Mouse (Mus musculus) liver, embryonic 16.5 days (tissue): ENCODE measurements around the gene Olfr394. TPM values are rescaled to one million over a fixed set of nuclear protein-coding genes. Genes with fewer than 3 reads are reported as not detected.
"Not testable (repeated sequence)": the region's sequence is repeated elsewhere in the genome, so short reads cannot be mapped to it uniquely, and the experiment has no call there.

Experiments used
- ATAC-seq: fragments of 200-750 bp; cut with Nextera tagmentation; 2 replicates; pipeline ENCODE4 v1.8.0; 2017; ENCODE audit warnings: low read depth, mild to moderate bottlenecking, moderate number of reproducible peaks, moderate library complexity
- H3K27ac ChIP-seq: fragments of 300-500 bp; sonication (generic); 2 replicates; pipeline ENCODE4 v1.5.1; 2014; ENCODE audit warnings: mild to moderate bottlenecking, low read length
- H3K27me3 ChIP-seq: fragments of 300-500 bp; sonication (generic); 2 replicates; pipeline ENCODE4 v1.6.1; 2014; ENCODE audit warnings: low read depth, low read length, mixed read lengths; ENCODE audit not compliant: control insufficient read depth, insufficient read depth
- H3K36me3 ChIP-seq: fragments of 300-500 bp; sonication (generic); 2 replicates; pipeline ENCODE4 v1.6.1; 2014; ENCODE audit warnings: mild to moderate bottlenecking; ENCODE audit not compliant: control insufficient read depth, insufficient read depth
- H3K4me1 ChIP-seq: fragments of 300-500 bp; sonication (generic); 2 replicates; pipeline ENCODE4 v1.6.1; 2014; ENCODE audit warnings: low read depth, low read length, mixed read lengths; ENCODE audit not compliant: control insufficient read depth
- H3K4me2 ChIP-seq: fragments of 300-500 bp; sonication (generic); 2 replicates; pipeline ENCODE4 v1.6.1; 2014; ENCODE audit warnings: low read depth, low read length, mixed read lengths
- H3K4me3 ChIP-seq: fragments of 300-500 bp; sonication (generic); 2 replicates; pipeline ENCODE4 v1.5.1; 2014; ENCODE audit warnings: low read depth, mild to moderate bottlenecking, low read length
- H3K9ac ChIP-seq: fragments of 300-500 bp; sonication (generic); 2 replicates; pipeline ENCODE4 v1.6.1; 2014; ENCODE audit warnings: low read depth, low read length
- H3K9me3 ChIP-seq: fragments of 300-500 bp; sonication (generic); replicated peaks from 2 replicates; pipeline ENCODE4 v1.6.1; 2016; ENCODE audit warnings: low read length; ENCODE audit not compliant: control insufficient read depth
- WGBS: fragments of 180-500 bp; shearing (Covaris S2); extraction: QIAGEN DNeasy Blood & Tissue Kit; methylation state at CpG from one replicate; pipeline ENCODE4 v1.1.7; 2014; ENCODE audit not compliant: insufficient replicate concordance; 5-methylcytosine and 5-hydroxymethylcytosine counted together
- polyA plus RNA-seq: library from polyadenylated mRNA; unstranded; fragments of >200 nt; fragmentation: Nextera tagmentation; extraction: Ambion mirVana; gene quantifications from 2 replicates; pipeline ENCODE4 v1.2.1, GENCODE M21; 2015

The Olfr394 gene
- polyA plus RNA-seq: not detected in 2 replicates

DNA sequence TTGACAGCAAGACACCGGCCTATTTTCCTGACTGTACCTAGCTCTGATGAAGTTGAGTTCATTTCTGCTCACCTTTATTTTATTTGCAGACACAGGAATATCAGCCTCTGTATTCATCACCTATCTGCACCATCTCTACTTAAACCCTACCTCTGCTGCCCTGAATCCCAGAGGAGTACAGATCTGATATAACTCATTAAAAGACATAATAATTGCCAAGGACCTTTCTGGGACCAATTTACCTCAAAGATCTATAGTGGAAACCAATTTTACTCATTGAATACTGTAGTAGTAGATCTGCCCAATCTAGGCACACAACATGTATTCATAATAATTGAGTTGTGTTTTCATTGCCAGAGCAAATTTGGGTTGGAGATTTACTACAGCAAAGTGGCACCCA lies at the start of gene Olfr394:
Gene Olfr394 (minus strand): TSS at position 101 of the 400 bp plus-strand sequence.
- H3K4me2 ChIP-seq: no peak within 1 kb of the TSS
- ATAC-seq: no peak

DNA sequence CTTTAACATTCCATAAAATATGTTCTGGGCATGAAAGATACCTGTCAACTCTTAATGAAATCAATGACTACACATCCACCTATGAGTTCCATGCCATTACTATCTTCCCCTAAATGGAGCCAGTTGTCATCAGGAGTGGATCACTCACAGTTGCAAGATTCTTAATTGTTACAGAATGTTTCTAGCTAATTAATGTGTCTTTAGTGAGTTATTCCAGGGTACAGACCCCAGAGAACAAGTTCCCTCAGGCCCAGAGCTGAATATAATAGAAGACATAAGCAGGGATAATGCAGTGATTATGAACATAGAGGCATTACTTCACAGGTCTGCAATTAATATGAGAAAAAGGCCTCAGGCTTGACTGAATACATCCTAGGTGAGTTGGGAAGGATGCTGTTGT lies 45.8 kb upstream of the Olfr394 start, which contains the start of gene Olfr23:
Gene Olfr23 (plus strand): TSS at position 301 of the 400 bp plus-strand sequence.
- Histone ChIP-seq H3K4me1 (no peaks in the 10 kb centered on the region), H3K9me3 (no peaks in the 10 kb centered on the region), H3K27me3 (no peaks in the 10 kb centered on the region), H3K27ac (no peak within 1 kb of the TSS), H3K36me3 (no peaks in the 10 kb centered on the region), H3K4me3 (no peak within 1 kb of the TSS), H3K9ac (no peak within 1 kb of the TSS), H3K4me2 (no peak within 1 kb of the TSS)
- ATAC-seq: no peak

More for the DNA sequence above, at the start of gene Olfr394:
- Histone ChIP-seq H3K27ac (no peak within 1 kb of the TSS), H3K9me3 (no peaks in the 10 kb centered on the region), H3K4me1 (no peaks in the 10 kb centered on the region), H3K36me3 (no peaks in the 10 kb centered on the region), H3K27me3 (no peaks in the 10 kb centered on the region), H3K9ac (no peak within 1 kb of the TSS), H3K4me3 (no peak within 1 kb of the TSS)
- WGBS: 50% methylated on average over 1 of the region's 1 CpGs

DNA sequence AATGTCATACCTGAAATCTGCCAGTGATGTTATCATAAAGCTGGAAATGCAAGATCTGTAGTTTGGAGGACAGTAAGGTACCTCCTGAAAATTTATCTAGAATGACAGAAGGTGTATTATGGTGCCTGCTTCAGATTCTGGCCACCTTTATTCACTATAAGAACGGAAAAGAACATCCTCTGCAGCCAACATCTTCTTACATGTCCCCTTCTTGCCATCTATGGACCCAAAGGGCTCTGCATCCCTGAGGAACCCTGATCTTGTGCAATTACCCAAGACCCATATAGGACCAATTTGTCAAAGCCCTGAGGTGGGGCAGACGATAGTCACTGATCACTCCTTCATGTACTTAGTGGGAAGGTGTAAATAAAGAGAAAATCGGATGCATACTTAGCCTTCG lies 18.6 kb upstream of the Olfr394 start, which contains the start of gene Olfr395:
Gene Olfr395 (minus strand): TSS at position 101 of the 400 bp plus-strand sequence.
- not testable (repeated sequence) for H3K27ac ChIP-seq, H3K4me3 ChIP-seq, H3K36me3 ChIP-seq, H3K9me3 ChIP-seq, H3K27me3 ChIP-seq, H3K4me2 ChIP-seq, H3K9ac ChIP-seq, ATAC-seq, H3K4me1 ChIP-seq
- WGBS: 53% methylated on average over 4 of the region's 4 CpGs

DNA sequence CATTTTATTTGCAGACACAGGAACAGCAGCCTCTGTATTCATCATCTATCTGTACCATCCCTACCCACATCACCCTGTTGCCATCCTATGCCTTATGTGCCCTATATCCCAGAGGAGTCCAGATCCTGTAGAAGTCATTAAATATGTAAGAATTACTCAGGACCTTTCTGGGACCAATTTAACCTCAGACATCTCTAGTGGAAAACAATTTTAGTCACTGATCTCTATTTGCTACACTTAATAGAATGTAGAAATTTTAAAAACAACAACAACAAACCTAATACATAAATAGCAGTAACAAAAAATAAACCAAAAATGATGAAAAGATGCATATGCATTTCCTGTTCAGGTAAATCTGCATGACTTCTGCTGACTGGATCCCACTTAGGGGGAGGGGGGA lies 39.2 kb downstream of the Olfr394 start, which contains the start of gene Olfr393:
Gene Olfr393 (minus strand): TSS at position 101 of the 400 bp plus-strand sequence.
- no peaks in the 10 kb centered on the region for H3K4me1 ChIP-seq
- no peak within 1 kb of the TSS for H3K27ac ChIP-seq
- no peaks in the 10 kb centered on the region for H3K27me3 ChIP-seq
- H3K9ac ChIP-seq: no peak within 1 kb of the TSS
- ATAC-seq: no peak
- H3K4me3 ChIP-seq: no peak within 1 kb of the TSS
- H3K36me3 ChIP-seq: no peaks in the 10 kb centered on the region
- H3K9me3 ChIP-seq: no peaks in the 10 kb centered on the region
- no peak within 1 kb of the TSS for H3K4me2 ChIP-seq

Other genes with a start within 250 kb of the Olfr394 start
- not detected in 2 replicates for gene Zfp735, start 202.0 kb downstream of the Olfr394 start, polyA plus RNA-seq
- not detected in 2 replicates for gene Olfr389, start 110.1 kb downstream of the Olfr394 start, polyA plus RNA-seq
- gene Olfr390, start 107.8 kb downstream of the Olfr394 start, polyA plus RNA-seq: not detected in 2 replicates
- gene Olfr391-ps, start 87.7 kb downstream of the Olfr394 start, polyA plus RNA-seq: not detected in 2 replicates
- not detected in 2 replicates for gene Olfr392, start 73.7 kb downstream of the Olfr394 start, polyA plus RNA-seq
- not detected in 2 replicates for gene Olfr393, start 39.3 kb downstream of the Olfr394 start, polyA plus RNA-seq
- not detected in 2 replicates for gene Olfr395, start 18.5 kb upstream of the Olfr394 start, polyA plus RNA-seq
- gene Olfr23, start 45.9 kb upstream of the Olfr394 start, polyA plus RNA-seq: not detected in 2 replicates
- not detected in 2 replicates for gene Olfr397, start 70.0 kb upstream of the Olfr394 start, polyA plus RNA-seq
- gene Olfr398, start 99.6 kb upstream of the Olfr394 start, polyA plus RNA-seq: not detected in 2 replicates
- gene Olfr139, start 165.8 kb upstream of the Olfr394 start, polyA plus RNA-seq: not detected in 2 replicates
- not detected in 2 replicates for gene Olfr399, start 165.8 kb upstream of the Olfr394 start, polyA plus RNA-seq
- gene Zfp616, start 179.2 kb upstream of the Olfr394 start, polyA plus RNA-seq: not detected in 2 replicates
- not detected in 2 replicates for gene Olfr401, start 222.9 kb upstream of the Olfr394 start, polyA plus RNA-seq